Mouse (Mus musculus): ENCODE data around the gene Eci1. TPM values are rescaled to one million over a fixed set of nuclear protein-coding genes. Genes with fewer than 3 reads are reported as not detected.
A peak's percentile ranks its signal among the peaks of the same experiment; 100 is the strongest.

The Eci1 gene
- 109 and 136 TPM in 2 replicates for polyA plus RNA-seq (2015; fragmentation: Nextera tagmentation; extraction: Ambion mirVana)

GRCm38 (mm10) chr17:24426471-24427169 lies at the start of gene Eci1:
Gene Eci1 (plus strand): TSS chr17:24426641.
- Histone ChIP-seq H3K9ac (ENCODE audit: low read depth, low read length) (peak within 1 kb of the TSS; percentile 93), H3K9me3 (replicated peaks; ENCODE audit: low read length) (no peaks in the 10 kb centered on the region), H3K27me3 (ENCODE audit: insufficient read depth, low read length) (no peaks in the 10 kb centered on the region), H3K27ac (peak within 1 kb of the TSS; percentile 98), H3K4me3 (replicated peaks; ENCODE audit: low read depth, low read length) (peak within 1 kb of the TSS; percentile 76), H3K4me1 (replicated peaks; ENCODE audit: insufficient read depth, low read length) (no peaks in the 10 kb centered on the region), H3K36me3 (ENCODE audit: insufficient read depth, low read length) (peaks cover 23% of the 10 kb centered on the region), H3K4me2 (ENCODE audit: low read length) (peak within 1 kb of the TSS; percentile 80)
- under 1% methylated on average over 48 of the region's 48 CpGs for WGBS
- DNase-seq (ENCODE audit: low spot score) (peak; percentile 98), ATAC-seq (replicated peaks; ENCODE audit: low FRiP score, low read depth) (peak; percentile 97)
- TF ChIP-seq CTCF (IDR thresholded peaks at IDR 0.05; ENCODE audit: low read depth) = no peak

GRCm38 (mm10) chr17:24378496-24378895 lies 47.9 kb upstream of the Eci1 start:
- Histone ChIP-seq H3K36me3 (ENCODE audit: insufficient read depth, low read length) (peaks cover 10% of the 10 kb centered on the region; the same call in 1 of the 2 replicates), H3K4me2 (ENCODE audit: low read length) (no peak overlapping the region), H3K27me3 (ENCODE audit: insufficient read depth, low read length) (no peaks in the 10 kb centered on the region), H3K9me3 (replicated peaks; ENCODE audit: low read length) (no peaks in the 10 kb centered on the region), H3K4me3 (replicated peaks; ENCODE audit: low read depth, low read length) (no peak overlapping the region), H3K9ac (ENCODE audit: low read depth, low read length) (no peak overlapping the region), H3K27ac (no peak overlapping the region), H3K4me1 (replicated peaks; ENCODE audit: insufficient read depth, low read length) (no peaks in the 10 kb centered on the region)
- DNase-seq (ENCODE audit: low spot score) (no peak), ATAC-seq (replicated peaks; ENCODE audit: low FRiP score, low read depth) (no peak)
- 94% methylated on average over 2 of the region's 2 CpGs for WGBS
- TF ChIP-seq CTCF (IDR thresholded peaks at IDR 0.05; ENCODE audit: low read depth) = no peak

- Histone ChIP-seq H3K36me3 (ENCODE audit: insufficient read depth, low read length) (peaks cover 9% of the 10 kb centered on the region), H3K9me3 (replicated peaks; ENCODE audit: low read length) (no peaks in the 10 kb centered on the region), H3K27me3 (ENCODE audit: insufficient read depth, low read length) (no peaks in the 10 kb centered on the region), H3K4me1 (replicated peaks; ENCODE audit: insufficient read depth, low read length) (no peaks in the 10 kb centered on the region), H3K27ac (no peak overlapping the region), H3K9ac (ENCODE audit: low read depth, low read length) (no peak overlapping the region), H3K4me3 (replicated peaks; ENCODE audit: low read depth, low read length) (no peak overlapping the region), H3K4me2 (ENCODE audit: low read length) (no peak overlapping the region)
- DNase-seq (ENCODE audit: low spot score) = no peak
- 59% methylated on average over 8 of the region's 8 CpGs for WGBS
- no peak for ATAC-seq (replicated peaks; ENCODE audit: low FRiP score, low read depth)
- TF ChIP-seq CTCF (IDR thresholded peaks at IDR 0.05; ENCODE audit: low read depth) = no peak
Measured at GRCm38 (mm10) chr17:24383789-24384188, 42.7 kb upstream of the Eci1 start.

- 73% methylated on average over 5 of the region's 5 CpGs for WGBS
- no peak for DNase-seq (ENCODE audit: low spot score)
- H3K9me3 ChIP-seq (replicated peaks; ENCODE audit: low read length) = no peaks in the 10 kb centered on the region
- TF ChIP-seq CTCF (IDR thresholded peaks at IDR 0.05; ENCODE audit: low read depth) = no peak
- H3K27ac ChIP-seq = no peak overlapping the region
- H3K27me3 ChIP-seq (ENCODE audit: insufficient read depth, low read length) = no peaks in the 10 kb centered on the region
- no peak overlapping the region for H3K4me2 ChIP-seq (ENCODE audit: low read length)
- peaks cover 4% of the 10 kb centered on the region; the same call in 1 of the 2 replicates for H3K36me3 ChIP-seq (ENCODE audit: insufficient read depth, low read length)
- no peak for ATAC-seq (replicated peaks; ENCODE audit: low FRiP score, low read depth)
- no peak overlapping the region for H3K9ac ChIP-seq (ENCODE audit: low read depth, low read length)
- H3K4me1 ChIP-seq (replicated peaks; ENCODE audit: insufficient read depth, low read length) = no peaks in the 10 kb centered on the region
- H3K4me3 ChIP-seq (replicated peaks; ENCODE audit: low read depth, low read length) = no peak overlapping the region
Measured at GRCm38 (mm10) chr17:24388711-24389110, 37.7 kb upstream of the Eci1 start.

- H3K4me2 ChIP-seq (ENCODE audit: low read length) = no peak overlapping the region
- no peaks in the 10 kb centered on the region for H3K4me1 ChIP-seq (replicated peaks; ENCODE audit: insufficient read depth, low read length)
- H3K4me3 ChIP-seq (replicated peaks; ENCODE audit: low read depth, low read length) = no peak overlapping the region
- DNase-seq (ENCODE audit: low spot score) (peak; percentile 78), ATAC-seq (replicated peaks; ENCODE audit: low FRiP score, low read depth) (0 out of 2 replicates have a peak, but pooled peaks have one; percentile 34)
- peak; percentile 77 for TF ChIP-seq CTCF (IDR thresholded peaks at IDR 0.05; ENCODE audit: low read depth)
- H3K27me3 ChIP-seq (ENCODE audit: insufficient read depth, low read length) = no peaks in the 10 kb centered on the region
- no peak overlapping the region for H3K9ac ChIP-seq (ENCODE audit: low read depth, low read length)
- no peaks in the 10 kb centered on the region for H3K9me3 ChIP-seq (replicated peaks; ENCODE audit: low read length)
- no peak overlapping the region for H3K27ac ChIP-seq
- WGBS = 0% methylated on average over 2 of the region's 2 CpGs
- 0 out of 2 replicates have a peak, but pooled peaks cover 4% of the 10 kb centered on the region for H3K36me3 ChIP-seq (ENCODE audit: insufficient read depth, low read length)
Measured at GRCm38 (mm10) chr17:24389865-24390264, 36.6 kb upstream of the Eci1 start.

- peak; percentile 61 for TF ChIP-seq CTCF (IDR thresholded peaks at IDR 0.05; ENCODE audit: low read depth)
- Histone ChIP-seq H3K4me1 (replicated peaks; ENCODE audit: insufficient read depth, low read length) (no peaks in the 10 kb centered on the region), H3K27me3 (ENCODE audit: insufficient read depth, low read length) (no peaks in the 10 kb centered on the region), H3K4me3 (replicated peaks; ENCODE audit: low read depth, low read length) (no peak overlapping the region), H3K27ac (no peak overlapping the region), H3K9ac (ENCODE audit: low read depth, low read length) (no peak overlapping the region), H3K9me3 (replicated peaks; ENCODE audit: low read length) (no peaks in the 10 kb centered on the region), H3K36me3 (ENCODE audit: insufficient read depth, low read length) (0 out of 2 replicates have a peak, but pooled peaks cover 5% of the 10 kb centered on the region), H3K4me2 (ENCODE audit: low read length) (no peak overlapping the region)
- ATAC-seq (replicated peaks; ENCODE audit: low FRiP score, low read depth) (no peak), DNase-seq (ENCODE audit: low spot score) (peak; percentile 21)
- 69% methylated on average over 8 of the region's 8 CpGs for WGBS
Measured at GRCm38 (mm10) chr17:24391149-24391548, 35.3 kb upstream of the Eci1 start.
